Mouse (Mus musculus) layer of hippocampus, adult 9-11 months (tissue): ENCODE results near the gene Ccn5.
A peak's percentile ranks its signal among the peaks of the same experiment; 100 is the strongest.

Experiments
- DNase-seq: peaks from one replicate; pipeline ENCODE4 v3.0.0; 2022

The Ccn5 gene

GRCm38 (mm10) chr2:163853461-163853901 is 32.8 kb downstream of the Ccn5 start, which contains the start of gene Kcnk15:
TSS of gene Kcnk15 (plus strand) at chr2:163853651.
- no peak for DNase-seq

DNA sequence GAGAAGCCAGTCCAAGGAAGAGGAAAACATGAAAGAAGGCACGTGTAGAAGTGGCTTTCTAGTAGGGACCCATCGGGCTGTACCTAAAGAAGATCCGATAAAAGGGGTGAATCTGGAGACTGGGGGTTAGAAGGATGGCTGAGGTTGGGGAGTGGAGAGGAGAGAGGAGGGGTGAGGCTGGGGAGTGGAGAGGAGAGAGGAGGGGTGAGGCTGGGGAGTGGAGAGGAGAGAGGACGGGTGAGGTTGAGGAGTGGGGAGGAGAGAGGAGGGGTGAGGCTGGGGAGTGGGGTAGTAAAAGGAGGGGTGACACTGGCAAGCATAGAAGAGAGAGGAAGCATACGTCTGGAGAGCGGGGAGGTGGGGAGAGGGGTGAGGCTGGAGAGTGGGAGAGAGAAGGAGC is 36.6 kb downstream of the Ccn5 start:
- DNase-seq: no peak

DNA sequence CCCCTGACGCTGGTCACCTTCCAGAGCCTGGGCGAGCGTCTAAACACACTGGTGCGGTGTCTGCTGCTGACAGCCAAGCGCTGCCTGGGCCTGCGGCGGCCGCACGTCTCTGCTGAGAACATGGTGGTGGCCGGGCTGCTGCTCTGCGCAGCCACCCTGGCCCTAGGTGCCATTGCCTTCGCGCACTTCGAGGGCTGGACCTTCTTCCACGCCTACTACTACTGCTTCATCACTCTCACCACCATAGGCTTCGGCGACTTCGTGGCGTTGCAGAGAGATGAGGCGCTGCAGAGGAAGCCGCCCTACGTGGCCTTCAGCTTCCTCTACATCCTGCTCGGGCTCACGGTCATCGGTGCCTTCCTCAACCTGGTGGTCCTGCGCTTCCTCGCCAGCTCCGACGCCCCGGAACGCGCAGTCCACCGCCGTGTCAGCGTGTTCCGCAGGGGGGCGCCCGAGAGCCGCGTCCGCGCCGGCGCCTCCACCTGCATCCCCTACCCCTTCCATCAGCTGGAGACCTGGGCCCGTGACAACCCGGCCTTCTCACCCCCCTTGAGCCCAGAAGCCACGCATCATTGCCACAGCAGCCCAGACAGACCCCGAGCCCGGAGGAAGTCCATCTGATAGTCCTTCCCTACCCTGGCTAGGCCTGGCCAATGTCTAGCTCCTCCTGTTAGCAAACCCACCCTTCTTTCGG is 37.7 kb downstream of the Ccn5 start:
- no peak for DNase-seq

DNA sequence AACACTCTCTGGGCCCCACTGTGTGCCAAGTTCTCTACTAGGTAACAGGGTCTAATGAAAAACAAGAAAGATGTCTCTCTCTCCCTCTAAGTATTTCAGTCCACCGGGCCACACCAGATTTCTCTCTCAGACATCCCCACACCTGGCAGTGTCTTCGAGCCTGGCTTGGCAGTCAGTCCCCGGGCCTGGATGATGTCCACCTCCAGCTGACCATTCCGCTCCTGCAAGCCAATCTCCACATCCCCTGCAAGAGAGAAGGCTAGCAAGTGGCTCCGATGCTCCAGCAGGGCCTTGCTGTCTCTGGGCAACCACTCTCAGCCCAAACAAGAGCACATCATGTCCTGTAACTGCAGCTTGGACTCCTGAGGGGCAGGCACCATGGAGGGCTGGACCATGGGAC is 44.6 kb downstream of the Ccn5 start:
- DNase-seq: no peak

GRCm38 (mm10) chr2:163866061-163866460 is 45.4 kb downstream of the Ccn5 start:
- DNase-seq: no peak

- peak; percentile 32 for DNase-seq
Measured at GRCm38 (mm10) chr2:163869783-163870182, 49.1 kb downstream of the Ccn5 start.

- DNase-seq: no peak
Measured at GRCm38 (mm10) chr2:163871266-163871665, 50.6 kb downstream of the Ccn5 start.

DNA sequence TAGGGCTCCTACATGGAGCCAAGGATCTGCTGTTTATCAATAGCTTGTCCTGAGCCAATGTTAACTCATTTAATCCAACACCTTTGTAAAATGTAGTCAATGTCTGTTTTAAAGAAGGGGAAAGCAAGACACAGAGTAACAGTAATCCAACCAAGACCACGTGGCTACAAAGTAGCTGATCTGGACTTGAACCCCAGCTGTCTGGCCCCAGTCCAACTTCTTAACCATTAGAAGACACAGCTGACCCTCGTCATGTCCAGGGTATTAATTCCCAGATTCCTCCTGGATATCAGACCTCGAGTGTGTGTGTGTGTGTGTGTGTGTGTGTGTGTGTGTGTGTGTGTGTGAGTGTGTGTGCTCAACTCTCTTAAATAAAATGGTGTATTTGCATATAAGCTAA is 51.2 kb downstream of the Ccn5 start:
- no peak for DNase-seq

GRCm38 (mm10) chr2:163874877-163875276 is 54.2 kb downstream of the Ccn5 start:
- no peak for DNase-seq

- peak; percentile 37 for DNase-seq
Measured at GRCm38 (mm10) chr2:163875484-163875883, 54.8 kb downstream of the Ccn5 start.

DNA sequence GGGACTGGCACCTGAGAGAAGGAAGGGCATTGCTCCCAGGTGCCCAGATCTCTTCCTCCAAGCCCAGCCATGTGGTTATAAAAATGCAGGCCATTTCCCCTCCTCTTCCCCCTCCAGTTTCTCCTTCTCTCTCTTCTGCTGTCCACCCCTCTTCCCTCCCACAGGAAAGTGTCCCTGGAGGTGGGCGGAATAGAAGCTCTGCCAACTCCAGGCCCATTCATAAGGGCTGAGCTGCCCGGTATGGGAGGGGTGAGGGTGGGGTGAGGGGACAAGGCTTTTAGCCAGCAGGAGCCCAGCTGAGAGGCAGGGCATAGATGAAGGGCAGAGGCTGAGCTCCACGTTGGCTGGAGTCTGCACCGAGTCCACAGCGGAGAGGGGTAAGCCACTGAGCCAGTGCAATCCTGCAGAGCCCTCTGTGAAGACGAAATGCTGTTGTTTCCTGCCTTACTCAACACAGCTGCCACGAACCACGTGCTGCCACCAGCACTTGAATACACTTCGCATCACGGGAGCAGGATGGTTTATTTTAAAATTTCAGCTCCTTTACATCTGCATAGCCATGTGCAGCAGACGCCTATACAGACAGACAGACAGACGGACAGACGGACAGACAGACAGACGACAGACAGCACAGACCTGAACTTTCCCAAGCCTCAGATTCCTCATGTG is 56.3 kb downstream of the Ccn5 start:
- DNase-seq: no peak

- no peak for DNase-seq
Measured at GRCm38 (mm10) chr2:163880891-163881290, 60.2 kb downstream of the Ccn5 start.
